Mouse (Mus musculus) T-helper 2 cell (primary cell): ENCODE measurements around the gene Hacd2.

ENCODE experiments used
- in situ Hi-C: fragments of 300-600 bp; cut with MboI, MseI; formaldehyde crosslinking; loops from one replicate; pipeline ENCODE4 v1.15.1; 2025; ENCODE audit warnings: high pct_unique_total_duplicates

The Hacd2 gene

GRCm38 (mm10) chr16:35116328-35116956, 94.2 kb downstream of the Hacd2 start:
- in situ Hi-C loops = no loop called here

GRCm38 (mm10) chr16:35117436-35117835, 95.2 kb downstream of the Hacd2 start:
- in situ Hi-C loops = no loop called here

- in situ Hi-C loops = no loop called here
Measured at GRCm38 (mm10) chr16:35120603-35121002, 98.4 kb downstream of the Hacd2 start.

- in situ Hi-C loops = no loop called here
Measured at GRCm38 (mm10) chr16:35127270-35127669, 105.0 kb downstream of the Hacd2 start.

- in situ Hi-C loops = no loop called here
Measured at GRCm38 (mm10) chr16:35130172-35130571, 107.9 kb downstream of the Hacd2 start.

GRCm38 (mm10) chr16:35139416-35139815, 117.2 kb downstream of the Hacd2 start:
- in situ Hi-C loops = no loop called here

GRCm38 (mm10) chr16:35139873-35140619, 117.8 kb downstream of the Hacd2 start:
- in situ Hi-C loops = no loop called here

- in situ Hi-C loops = no loop called here
Measured at GRCm38 (mm10) chr16:35140620-35140975, 118.4 kb downstream of the Hacd2 start.

GRCm38 (mm10) chr16:35141839-35142238, 119.6 kb downstream of the Hacd2 start:
- in situ Hi-C loops = no loop called here

- in situ Hi-C loops = no loop called here
Measured at GRCm38 (mm10) chr16:35146153-35146552, 123.9 kb downstream of the Hacd2 start.

- in situ Hi-C loops = no loop called here
Measured at GRCm38 (mm10) chr16:35153146-35153755, 131.0 kb downstream of the Hacd2 start.

GRCm38 (mm10) chr16:35154245-35154640, 132.0 kb downstream of the Hacd2 start:
- in situ Hi-C loops = no loop called here

- in situ Hi-C loops = no loop called here
Measured at GRCm38 (mm10) chr16:35154641-35155390, 132.6 kb downstream of the Hacd2 start, which contains the start of gene Adcy5. Gene Adcy5 (plus strand): TSS chr16:35154877.

- in situ Hi-C loops = no loop called here
Measured at GRCm38 (mm10) chr16:35155391-35156305, 133.4 kb downstream of the Hacd2 start.

GRCm38 (mm10) chr16:35156306-35156695, 134.1 kb downstream of the Hacd2 start:
- in situ Hi-C loops = no loop called here

- in situ Hi-C loops = no loop called here
Measured at GRCm38 (mm10) chr16:35156832-35157231, 134.6 kb downstream of the Hacd2 start.
